Mouse (Mus musculus) CH12.LX (cell line): Measurements from ENCODE around the gene Gm6583. TPM values are rescaled to one million over a fixed set of nuclear protein-coding genes. Genes with fewer than 3 reads are reported as not detected.

Experiments used
- DNase-seq: peaks from one replicate; pipeline ENCODE4 v3.0.0-alpha.2; 2013; ENCODE audit errors: extremely low read depth
- H3K27ac ChIP-seq: 2 replicates; pipeline ENCODE4 v1.5.1; 2012; ENCODE audit warnings: low read depth, mild to moderate bottlenecking, control low read depth, moderate library complexity; ENCODE audit not compliant: insufficient read depth
- H3K27me3 ChIP-seq: replicated peaks from 2 replicates; pipeline ENCODE3; 2012; ENCODE audit warnings: inconsistent platforms
- H3K36me3 ChIP-seq, 2 experiments: replicated peaks in 1 of 2; 2 replicates each; pipeline versions ENCODE3 to v1.6.1; 2012; ENCODE audit warnings: inconsistent platforms in 1 of 2, low read length in 1 of 2, mild to moderate bottlenecking in 1 of 2, mixed read lengths in 1 of 2, moderate library complexity in 1 of 2; ENCODE audit not compliant: control insufficient read depth in 1 of 2, insufficient read depth in 1 of 2
- H3K4me1 ChIP-seq, 2 experiments: 2 replicates each; pipeline ENCODE4 v1.6.1; 2012; ENCODE audit warnings: inconsistent platforms in 1 of 2, moderate library complexity in 1 of 2; ENCODE audit not compliant: insufficient read depth in 2 of 2, control insufficient read depth in 1 of 2
- H3K4me2 ChIP-seq: 2 replicates; pipeline ENCODE4 v1.6.1; 2012; ENCODE audit warnings: low read depth, mild to moderate bottlenecking, control low read depth; ENCODE audit not compliant: poor library complexity, insufficient read depth, severe bottlenecking
- H3K4me3 ChIP-seq, 3 experiments: fragments of 150-350 bp in 1 of 3; sonication (generic) in 1 of 3; replicated peaks in 1 of 3; 2 replicates each; pipeline versions ENCODE3 to v1.5.1; 2011 to 2012; ENCODE audit warnings: low read depth in 2 of 3, low read length in 2 of 3, mild to moderate bottlenecking in 2 of 3, moderate library complexity in 2 of 3, control low read depth in 1 of 3, improper control_type of control experiment in 1 of 3, inconsistent platforms in 1 of 3, mixed read lengths in 1 of 3; ENCODE audit not compliant: poor library complexity in 1 of 3
- H3K79me2 ChIP-seq: replicated peaks from 2 replicates; pipeline ENCODE4 v1.6.1; 2012; ENCODE audit warnings: mild to moderate bottlenecking, moderate library complexity; ENCODE audit not compliant: control insufficient read depth, poor library complexity, insufficient read depth, severe bottlenecking; ENCODE audit errors: extremely low read depth
- H3K9ac ChIP-seq: 2 replicates; pipeline ENCODE4 v1.6.1; 2012; ENCODE audit warnings: low read depth, mild to moderate bottlenecking, control low read depth, moderate library complexity; ENCODE audit not compliant: insufficient read depth
- H3K9me3 ChIP-seq: replicated peaks from 2 replicates; pipeline ENCODE3; 2012; ENCODE audit warnings: low read length, inconsistent platforms, mixed read lengths
- CHD1 ChIP-seq: IDR thresholded peaks from 2 replicates; pipeline ENCODE4 v1.6.1; 2012; ENCODE audit warnings: low read depth, low read length, improper control_type of control experiment, inconsistent platforms
- CHD2 ChIP-seq: IDR thresholded peaks from 2 replicates; pipeline ENCODE4 v1.6.1; 2011; ENCODE audit warnings: low read length, improper control_type of control experiment
- ELF1 ChIP-seq: IDR thresholded peaks from 2 replicates; pipeline ENCODE4 v1.6.1; 2014; ENCODE audit warnings: low read depth, mild to moderate bottlenecking, inconsistent platforms, low read length, improper control_type of control experiment
- EP300 ChIP-seq: IDR thresholded peaks from 2 replicates; pipeline ENCODE4 v1.6.1; 2011; ENCODE audit warnings: low read length, improper control_type of control experiment
- GABPA ChIP-seq: IDR thresholded peaks from 2 replicates; pipeline ENCODE4 v1.6.1; 2012; ENCODE audit warnings: low read depth, low read length, improper control_type of control experiment, inconsistent platforms; ENCODE audit not compliant: insufficient replicate concordance
- HCFC1 ChIP-seq: IDR thresholded peaks from 2 replicates; pipeline ENCODE4 v1.6.1; 2012; ENCODE audit warnings: low read depth, mild to moderate bottlenecking, inconsistent platforms, low read length, improper control_type of control experiment
- IRF4 ChIP-seq: IDR thresholded peaks from 2 replicates; pipeline ENCODE4 v1.6.1; 2014; ENCODE audit warnings: low read depth, mild to moderate bottlenecking, inconsistent platforms, low read length, improper control_type of control experiment
- JUND ChIP-seq: conservative IDR thresholded peaks from 2 replicates; pipeline ENCODE4 v1.6.1; 2011; ENCODE audit warnings: low read depth, low read length, improper control_type of control experiment
- KAT2A ChIP-seq: IDR thresholded peaks from 2 replicates; pipeline ENCODE4 v1.6.1; 2012; ENCODE audit warnings: low read length, improper control_type of control experiment, inconsistent platforms; ENCODE audit not compliant: insufficient replicate concordance
- MAX ChIP-seq: IDR thresholded peaks from 2 replicates; pipeline ENCODE4 v1.6.1; 2011; ENCODE audit warnings: low read length, improper control_type of control experiment
- MAZ ChIP-seq: IDR thresholded peaks from 2 replicates; pipeline ENCODE4 v1.6.1; 2012; ENCODE audit warnings: low read depth, mild to moderate bottlenecking, inconsistent platforms, low read length, improper control_type of control experiment, moderate library complexity
- MXI1 ChIP-seq: IDR thresholded peaks from 2 replicates; pipeline ENCODE4 v1.6.1; 2011; ENCODE audit warnings: mild to moderate bottlenecking, low read depth, low read length, improper control_type of control experiment
- MYC ChIP-seq: IDR thresholded peaks from 2 replicates; pipeline ENCODE4 v1.6.1; 2011; ENCODE audit warnings: low read depth, mild to moderate bottlenecking, improper control_type of control experiment, low read length
- NELFE ChIP-seq: IDR thresholded peaks from 2 replicates; pipeline ENCODE4 v1.6.1; 2011; ENCODE audit warnings: low read depth, low read length, improper control_type of control experiment
- PAX5 ChIP-seq: IDR thresholded peaks from 2 replicates; pipeline ENCODE4 v1.6.1; 2012; ENCODE audit warnings: low read length, inconsistent platforms, mixed read lengths
- POLR2A ChIP-seq: IDR thresholded peaks from 2 replicates; pipeline ENCODE4 v1.6.1; 2011; ENCODE audit warnings: low read depth, mild to moderate bottlenecking, improper control_type of control experiment, low read length
- POLR2AphosphoS2 ChIP-seq: IDR thresholded peaks from 2 replicates; pipeline ENCODE4 v1.6.1; 2011; ENCODE audit warnings: low read depth, low read length, improper control_type of control experiment
- RCOR1 ChIP-seq: conservative IDR thresholded peaks from 2 replicates; pipeline ENCODE4 v1.6.1; 2012; ENCODE audit warnings: low read depth, mild to moderate bottlenecking, inconsistent platforms, low read length, improper control_type of control experiment
- SMC3 ChIP-seq: IDR thresholded peaks from 2 replicates; pipeline ENCODE4 v1.6.1; 2011; ENCODE audit warnings: low read depth, low read length, improper control_type of control experiment
- TBP ChIP-seq: conservative IDR thresholded peaks from 2 replicates; pipeline ENCODE4 v1.6.1; 2011; ENCODE audit warnings: low read depth, low read length, improper control_type of control experiment
- TCF12 ChIP-seq: IDR thresholded peaks from 2 replicates; pipeline ENCODE4 v1.6.1; 2014; ENCODE audit warnings: low read depth, mild to moderate bottlenecking, inconsistent platforms, low read length, improper control_type of control experiment
- UBTF ChIP-seq: IDR thresholded peaks from 2 replicates; pipeline ENCODE4 v1.6.1; 2012; ENCODE audit warnings: low read depth, mild to moderate bottlenecking, inconsistent platforms, low read length, improper control_type of control experiment, moderate library complexity
- USF1 ChIP-seq: IDR thresholded peaks from 2 replicates; pipeline ENCODE4 v1.6.1; 2014; ENCODE audit warnings: low read depth, mild to moderate bottlenecking, inconsistent platforms, low read length, improper control_type of control experiment
- USF2 ChIP-seq: conservative IDR thresholded peaks from 2 replicates; pipeline ENCODE4 v1.6.1; 2011; ENCODE audit warnings: low read depth, low read length, improper control_type of control experiment
- ZC3H11A ChIP-seq: IDR thresholded peaks from 2 replicates; pipeline ENCODE4 v1.6.1; 2012; ENCODE audit warnings: low read depth, mild to moderate bottlenecking, inconsistent platforms, low read length, improper control_type of control experiment
- ZKSCAN1 ChIP-seq: IDR thresholded peaks from 2 replicates; pipeline ENCODE4 v1.6.1; 2012; ENCODE audit warnings: low read depth, inconsistent platforms, low read length, improper control_type of control experiment, borderline replicate concordance
- ZMIZ1 ChIP-seq: IDR thresholded peaks from 2 replicates; pipeline ENCODE4 v1.6.1; 2012; ENCODE audit warnings: low read depth, mild to moderate bottlenecking, inconsistent platforms, low read length, improper control_type of control experiment
- dilution Hi-C: fragments of 300-500 bp; cut with MboI; formaldehyde crosslinking; loops from 2 replicates; pipeline ENCODE4 v1.14.3; 2020; ENCODE audit warnings: low sequenced_read_pairs; ENCODE audit not compliant: extremely low pct_unique_long_range_greater_than_20kb, extremely low pct_ligation_motif_present
- in situ Hi-C: fragments of 300-500 bp; cut with MboI; formaldehyde crosslinking; loops from 3 replicates; pipeline ENCODE4 v1.14.3; 2019; ENCODE audit warnings: low sequenced_read_pairs, low pct_ligation_motif_present, low pct_unique_long_range_greater_than_20kb, mixed read lengths
- polyA plus RNA-seq: library from polyadenylated mRNA; unstranded; fragments of >175 nt; gene quantifications from 2 replicates; pipeline ENCODE4 v1.2.1, GENCODE M21; 2012; ENCODE audit warnings: low read depth; ENCODE audit not compliant: insufficient read length
- total RNA-seq, 2 experiments: library from RNA; depleted of rRNA; stranded (reverse); fragments of 300-350 nt in 1 of 2; fragments of >200 nt in 1 of 2; gene quantifications; 2 replicates each; pipeline ENCODE4 v1.2.3; 2012 to 2014

Gene Gm6583
- total and polyA plus RNA-seq, 3 experiments, result not detected

DNA sequence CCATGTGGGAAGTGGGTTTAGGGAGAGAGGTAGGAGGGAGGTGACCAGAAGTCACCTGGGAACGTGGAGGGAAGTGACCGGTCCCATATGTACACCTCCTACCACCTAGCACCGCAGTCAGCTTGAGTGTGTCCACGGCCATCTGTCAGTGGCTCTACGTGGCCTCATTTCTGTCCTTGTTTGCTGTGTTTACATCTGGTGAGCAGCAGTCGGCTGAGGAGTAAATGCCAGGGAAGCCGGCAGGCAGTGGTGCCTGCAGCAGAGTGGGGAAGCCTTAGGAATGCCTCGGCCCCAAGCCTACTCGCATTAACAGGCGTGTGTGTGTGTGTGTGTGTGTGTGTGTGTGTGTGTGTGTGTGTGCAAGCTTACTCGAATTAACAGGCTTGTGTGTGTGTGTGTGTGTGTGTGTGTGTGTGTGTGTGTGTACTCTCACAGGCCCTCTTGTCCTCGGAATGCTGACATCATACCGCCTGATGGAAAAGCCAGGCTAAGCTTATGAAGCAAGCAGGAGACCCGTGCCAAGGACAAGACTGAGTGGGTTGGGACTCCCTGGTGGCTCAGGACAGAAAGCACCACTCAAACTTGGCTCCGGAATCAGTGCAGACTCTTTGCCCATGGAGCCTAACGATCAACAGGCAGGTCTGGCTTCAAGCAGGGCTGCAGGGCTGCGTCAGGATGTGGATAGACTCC is 27.0 kb upstream of the Gm6583 start:
- dilution Hi-C loops, result no loop called here
- Histone ChIP-seq H3K79me2 (no peaks in the 10 kb centered on the region), H3K36me3 (peaks cover 19 to 40% of the 10 kb centered on the region in 2 experiments), H3K9ac (no peak overlapping the region), H3K27me3 (peaks cover 2% of the 10 kb centered on the region), H3K9me3 (no peaks in the 10 kb centered on the region), H3K4me2 (no peak overlapping the region), H3K27ac (no peak overlapping the region), H3K4me3 (no peak overlapping the region), H3K4me1 (no peaks in the 10 kb centered on the region)
- TF ChIP-seq KAT2A (no peak), MAX (no peak), CHD1 (no peak), SMC3 (no peak), TCF12 (no peak), PAX5 (no peak), POLR2AphosphoS2 (no peak), ZKSCAN1 (no peak), MAZ (no peak), ZMIZ1 (no peak), USF1 (no peak), MXI1 (no peak), HCFC1 (no peak), USF2 (no peak), POLR2A (no peak)
- in situ Hi-C loops, result no loop called here
- DNase-seq, result no peak

DNA sequence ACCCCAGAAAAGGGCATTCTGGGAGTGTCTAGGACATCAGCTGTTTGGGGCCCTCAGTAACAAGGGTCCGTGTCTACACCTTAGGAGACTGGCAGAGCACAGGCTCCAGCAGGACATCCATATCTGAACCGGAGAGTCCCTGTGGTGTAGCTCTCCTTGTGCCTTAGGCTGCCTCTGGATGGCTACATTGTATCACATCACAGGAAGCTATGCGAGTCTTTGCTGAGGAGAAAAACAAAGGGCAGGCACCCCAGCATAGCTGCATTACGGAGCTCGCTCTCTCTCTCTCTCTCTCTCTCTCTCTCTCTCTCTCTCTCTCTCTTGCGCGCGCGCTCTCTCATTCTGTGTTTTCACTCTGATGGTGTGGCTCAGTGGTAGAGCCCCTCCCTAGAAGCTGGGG is 26.2 kb upstream of the Gm6583 start:
- TF ChIP-seq SMC3 (no peak), KAT2A (no peak), JUND (no peak), TBP (no peak), MYC (no peak), USF1 (no peak), MAX (no peak), ZMIZ1 (no peak), CHD2 (no peak), MXI1 (no peak), RCOR1 (no peak), GABPA (no peak), EP300 (no peak), ELF1 (no peak), NELFE (no peak), UBTF (no peak), IRF4 (no peak), ZC3H11A (no peak), CHD1 (no peak)
- dilution Hi-C loops (no loop called here), in situ Hi-C loops (no loop called here)
- no peaks in the 10 kb centered on the region for H3K79me2 ChIP-seq
- H3K4me2 ChIP-seq, result no peak overlapping the region
- no peak overlapping the region for H3K9ac ChIP-seq
- H3K4me1 ChIP-seq, result no peaks in the 10 kb centered on the region
- H3K4me3 ChIP-seq, result no peak overlapping the region
- H3K27me3 ChIP-seq, result no peaks in the 10 kb centered on the region
- H3K27ac ChIP-seq, result no peak overlapping the region
- no peaks in the 10 kb centered on the region for H3K9me3 ChIP-seq
- no peak for DNase-seq
- peaks cover 20 to 47% of the 10 kb centered on the region in 2 experiments for H3K36me3 ChIP-seq
